Mouse (Mus musculus) CH12F3 (cell line): Measurements from ENCODE around the gene C1qtnf7.

Experiments
- in situ Hi-C: fragments of 300-500 bp; cut with MboI; formaldehyde crosslinking; loops from 2 replicates; pipeline ENCODE4 v1.14.3; 2020; ENCODE audit warnings: low sequenced_read_pairs

The C1qtnf7 gene

DNA sequence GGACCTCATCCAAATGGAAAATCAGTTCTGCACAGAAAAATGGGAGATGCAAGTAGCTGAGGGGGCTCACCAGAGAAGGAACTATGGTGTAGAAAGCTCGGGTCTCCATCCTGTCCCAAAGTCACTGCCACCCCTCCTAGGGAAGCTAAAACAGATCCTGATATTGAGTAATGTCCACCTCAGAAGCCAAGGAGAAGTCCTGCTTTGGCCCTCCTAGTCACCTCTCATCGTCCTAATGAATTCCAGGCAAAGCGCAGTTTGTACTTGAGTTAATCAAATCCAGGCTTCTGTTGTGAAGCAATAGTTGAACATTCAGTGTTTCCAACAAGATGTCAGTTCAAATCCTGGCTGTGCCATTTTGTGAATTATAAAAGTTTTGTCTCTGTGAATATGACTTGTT lies 87.2 kb downstream of the C1qtnf7 start:
- in situ Hi-C loops: no loop called here

DNA sequence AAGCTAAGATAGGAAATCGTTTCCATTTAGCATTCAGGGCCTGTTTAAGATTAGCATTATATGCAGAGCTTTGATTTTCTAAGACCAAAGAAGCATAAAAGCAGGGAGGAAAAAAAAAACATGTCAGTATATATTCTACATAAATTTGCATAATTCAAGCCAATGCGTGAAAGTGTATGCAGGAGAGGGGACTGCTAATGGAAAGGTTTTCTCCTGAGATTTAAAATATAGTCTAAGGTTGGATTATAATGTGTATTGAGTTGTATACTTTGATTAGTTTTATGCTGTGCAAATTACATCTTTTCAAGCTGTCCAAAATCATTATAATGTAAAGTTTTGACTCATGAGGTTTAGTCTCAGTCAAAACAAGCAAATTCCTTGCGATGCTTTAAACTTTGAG lies 88.2 kb downstream of the C1qtnf7 start:
- in situ Hi-C loops: no loop called here

DNA sequence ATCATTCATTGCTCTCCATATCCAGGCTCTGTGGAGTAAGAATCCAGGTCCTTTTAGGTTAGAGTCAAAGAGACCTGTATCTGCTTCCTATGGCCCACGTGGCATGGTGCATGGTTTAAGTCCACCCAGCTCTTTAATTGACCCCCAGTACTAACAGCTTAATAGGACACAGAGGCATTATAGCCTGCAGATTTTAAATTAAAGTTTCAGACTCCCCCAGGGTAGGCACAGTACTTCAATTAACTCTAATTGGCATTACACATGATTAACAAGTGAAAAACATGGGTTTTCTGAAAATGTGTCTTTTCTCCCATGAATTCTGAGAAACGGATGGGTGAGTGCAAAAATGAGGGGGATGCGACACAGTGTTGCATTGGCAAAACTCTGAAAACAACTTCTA lies 92.7 kb downstream of the C1qtnf7 start:
- in situ Hi-C loops: no loop called here

DNA sequence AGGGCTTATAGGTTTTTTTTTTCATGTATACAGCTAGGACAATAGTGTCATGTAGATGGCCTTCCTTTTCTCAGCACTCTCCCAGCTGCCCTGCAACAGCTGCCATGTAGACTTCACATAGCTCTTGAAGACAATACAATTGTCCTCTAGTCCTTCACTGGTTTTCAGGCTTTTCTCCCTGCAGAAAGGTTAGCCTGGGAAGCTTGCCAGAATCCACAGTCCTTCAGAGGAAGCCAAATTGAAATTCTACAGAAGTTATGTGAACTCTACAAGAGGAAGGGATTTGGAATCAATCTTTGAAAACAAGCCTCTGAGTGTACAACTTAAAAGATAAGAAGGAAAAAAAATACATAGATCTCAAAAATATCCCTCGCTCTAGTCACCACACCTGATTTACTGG lies 94.4 kb downstream of the C1qtnf7 start:
- in situ Hi-C loops: no loop called here

DNA sequence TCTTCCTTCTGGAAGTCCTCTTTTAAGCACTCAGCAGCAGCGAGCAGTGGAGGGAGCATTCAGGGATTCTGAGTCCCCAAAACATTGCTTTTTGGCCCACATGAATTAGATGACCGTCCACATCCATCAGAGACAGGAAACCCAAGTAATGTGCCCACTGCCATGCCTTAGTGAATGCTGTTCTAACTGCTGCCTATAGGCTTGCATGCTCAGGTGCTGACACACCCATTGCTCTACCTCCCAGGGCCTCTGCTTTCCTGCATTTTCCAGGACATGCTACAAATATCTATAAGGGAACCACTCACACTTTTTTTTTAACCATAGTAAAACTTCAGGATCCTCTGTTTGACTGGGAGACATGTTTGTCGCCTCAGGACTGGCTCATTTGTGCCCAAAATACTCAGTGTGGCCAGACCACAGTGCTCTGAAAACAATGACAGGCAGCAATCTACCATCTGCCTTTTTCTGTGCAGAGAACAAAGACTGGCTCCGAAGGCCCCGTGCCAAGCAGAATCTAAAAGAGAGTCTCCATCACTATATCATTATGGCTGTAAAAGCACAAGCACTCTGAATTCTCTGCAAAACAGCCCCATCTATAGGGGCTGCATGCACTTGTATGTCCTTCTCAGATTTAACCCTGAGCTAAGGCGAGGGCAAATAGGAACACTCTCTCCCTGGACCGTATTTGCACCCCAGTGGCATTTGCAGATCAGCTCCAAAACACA lies 106.4 kb downstream of the C1qtnf7 start:
- in situ Hi-C loops: no loop called here

DNA sequence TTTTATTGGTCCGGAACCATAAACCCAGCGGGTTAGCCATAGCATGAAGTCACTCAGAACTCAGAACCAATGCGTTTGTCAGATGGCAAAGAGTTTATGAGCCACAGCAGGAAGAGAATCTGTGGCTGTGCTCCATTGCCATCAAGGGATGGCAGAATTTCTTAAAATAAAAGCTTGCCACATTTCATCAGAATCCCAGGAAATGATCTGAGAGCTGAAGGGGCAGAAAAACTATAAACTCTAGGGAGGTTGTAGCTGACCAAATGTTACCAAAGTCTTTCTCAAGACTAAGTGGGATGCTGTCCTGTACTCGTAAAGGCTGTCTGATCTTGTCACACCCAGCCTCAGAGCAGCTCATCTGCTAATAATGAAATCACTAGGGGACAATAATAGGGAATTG lies 110.1 kb downstream of the C1qtnf7 start:
- in situ Hi-C loops: no loop called here

DNA sequence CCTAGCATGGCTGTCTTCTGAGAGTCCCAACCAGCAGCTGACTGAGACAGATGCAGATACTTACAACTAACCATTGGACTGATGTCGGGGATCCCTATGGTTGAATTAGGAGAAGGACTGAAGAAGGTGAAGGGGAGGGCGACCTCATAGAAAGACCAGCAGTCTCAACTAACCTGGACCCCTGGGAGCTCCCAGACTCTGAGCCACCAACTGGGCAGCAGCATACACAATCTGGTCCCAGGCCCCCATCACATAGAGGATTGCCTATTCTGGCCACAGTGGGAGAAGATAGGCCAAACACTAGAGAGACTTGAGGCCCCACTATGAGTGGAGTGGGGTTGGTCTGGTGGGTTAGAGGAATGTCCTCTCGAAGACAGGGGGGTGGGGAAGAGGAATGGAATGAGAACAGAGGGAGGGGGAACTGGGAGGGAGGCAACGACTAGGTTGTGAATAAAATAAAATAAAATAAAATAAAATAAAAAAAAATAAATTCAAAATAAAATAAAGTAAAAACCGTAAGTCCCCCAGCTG lies 118.8 kb downstream of the C1qtnf7 start:
- in situ Hi-C loops: no loop called here

DNA sequence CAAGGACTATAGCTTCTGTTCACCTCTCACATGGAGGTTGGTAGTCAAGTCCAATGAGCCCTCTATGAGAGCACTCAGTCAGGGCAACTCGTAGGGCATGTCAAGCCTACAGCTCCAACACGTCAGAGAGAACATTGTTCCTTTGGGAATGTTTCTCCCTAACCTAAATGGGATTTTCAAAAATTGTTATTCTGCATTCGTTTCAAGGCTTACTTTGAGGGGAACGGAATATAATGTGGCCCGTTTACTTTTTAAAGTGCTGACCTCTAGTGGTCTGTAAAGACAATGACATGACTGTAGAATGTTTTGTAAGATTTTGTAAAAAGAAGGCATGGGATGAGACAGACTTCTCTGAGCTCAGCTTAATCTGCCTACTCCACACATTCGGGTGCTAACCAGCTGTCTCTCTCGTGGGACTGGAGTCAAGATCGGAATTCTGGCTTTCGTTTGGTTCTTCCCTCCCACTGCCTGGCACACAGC lies 119.3 kb downstream of the C1qtnf7 start:
- in situ Hi-C loops: no loop called here

DNA sequence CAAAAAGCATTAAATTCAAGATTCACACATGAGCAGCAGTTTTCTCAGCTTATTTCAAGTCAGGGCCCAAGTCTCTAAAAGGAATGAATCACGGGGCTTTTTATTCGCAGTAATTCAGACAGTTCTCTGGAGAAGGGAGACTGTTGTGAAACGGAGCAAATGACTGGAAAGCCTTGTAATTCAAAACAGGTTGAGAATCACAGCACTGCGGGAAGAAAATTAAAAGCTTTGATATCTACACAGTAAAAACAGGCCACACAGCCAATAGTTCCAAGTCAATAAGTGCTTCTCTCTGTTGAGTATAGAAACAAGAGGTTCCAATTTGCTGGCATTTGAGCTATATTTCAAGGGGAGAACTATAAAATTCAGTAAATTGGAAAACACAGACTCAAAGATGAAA lies 129.7 kb downstream of the C1qtnf7 start:
- in situ Hi-C loops: no loop called here

DNA sequence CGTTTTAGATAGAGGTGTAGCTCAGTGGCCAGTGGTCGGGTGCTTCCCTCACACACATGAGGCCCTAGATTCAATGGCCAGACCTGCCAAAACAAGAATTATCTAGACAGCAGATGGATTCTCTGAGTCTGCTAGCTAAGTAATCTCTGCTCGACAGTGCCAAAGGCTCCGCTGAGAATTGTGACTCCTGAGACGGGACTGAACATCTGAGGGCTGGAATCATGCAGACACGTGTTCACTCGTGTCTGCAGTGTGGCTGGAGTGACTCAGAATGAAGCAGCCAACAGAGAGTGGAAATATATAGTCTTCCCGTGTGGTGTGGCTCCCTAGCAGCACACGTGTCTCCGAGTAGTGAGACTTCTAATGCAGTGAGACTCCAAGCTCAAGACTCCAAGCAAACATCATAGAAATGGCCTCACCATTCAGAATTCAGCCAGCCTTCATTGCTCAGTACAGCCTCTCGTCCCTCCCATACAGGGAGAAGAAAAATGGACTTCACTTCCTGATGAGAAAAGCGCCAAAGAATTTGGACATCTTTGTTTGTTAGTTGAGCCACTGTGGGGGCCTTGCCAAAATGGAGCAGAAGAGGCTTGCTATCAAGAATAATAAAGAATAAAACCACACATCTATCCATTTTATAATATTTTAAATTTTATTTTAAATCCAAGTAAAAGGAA lies 131.9 kb downstream of the C1qtnf7 start:
- in situ Hi-C loops: no loop called here

DNA sequence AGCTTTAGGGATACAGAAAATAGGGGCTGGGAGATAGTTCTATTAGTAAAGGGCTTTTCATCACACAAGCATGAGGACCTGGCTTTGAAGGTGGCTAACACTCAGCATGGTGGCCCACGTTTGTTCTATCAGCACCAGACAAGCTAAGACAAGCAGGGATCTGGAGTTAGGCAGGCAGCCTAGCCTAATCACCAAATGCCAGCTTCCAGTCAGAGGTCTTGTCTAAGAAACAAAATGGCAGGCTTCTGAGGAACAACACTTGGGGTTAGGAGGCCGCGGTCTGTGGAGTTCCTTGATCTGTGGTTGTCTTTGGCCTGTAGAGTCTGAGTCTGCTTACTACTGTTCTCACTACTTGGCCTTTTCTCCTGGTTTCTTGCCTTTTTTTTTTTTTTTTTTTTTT lies 146.2 kb downstream of the C1qtnf7 start:
- in situ Hi-C loops: no loop called here

DNA sequence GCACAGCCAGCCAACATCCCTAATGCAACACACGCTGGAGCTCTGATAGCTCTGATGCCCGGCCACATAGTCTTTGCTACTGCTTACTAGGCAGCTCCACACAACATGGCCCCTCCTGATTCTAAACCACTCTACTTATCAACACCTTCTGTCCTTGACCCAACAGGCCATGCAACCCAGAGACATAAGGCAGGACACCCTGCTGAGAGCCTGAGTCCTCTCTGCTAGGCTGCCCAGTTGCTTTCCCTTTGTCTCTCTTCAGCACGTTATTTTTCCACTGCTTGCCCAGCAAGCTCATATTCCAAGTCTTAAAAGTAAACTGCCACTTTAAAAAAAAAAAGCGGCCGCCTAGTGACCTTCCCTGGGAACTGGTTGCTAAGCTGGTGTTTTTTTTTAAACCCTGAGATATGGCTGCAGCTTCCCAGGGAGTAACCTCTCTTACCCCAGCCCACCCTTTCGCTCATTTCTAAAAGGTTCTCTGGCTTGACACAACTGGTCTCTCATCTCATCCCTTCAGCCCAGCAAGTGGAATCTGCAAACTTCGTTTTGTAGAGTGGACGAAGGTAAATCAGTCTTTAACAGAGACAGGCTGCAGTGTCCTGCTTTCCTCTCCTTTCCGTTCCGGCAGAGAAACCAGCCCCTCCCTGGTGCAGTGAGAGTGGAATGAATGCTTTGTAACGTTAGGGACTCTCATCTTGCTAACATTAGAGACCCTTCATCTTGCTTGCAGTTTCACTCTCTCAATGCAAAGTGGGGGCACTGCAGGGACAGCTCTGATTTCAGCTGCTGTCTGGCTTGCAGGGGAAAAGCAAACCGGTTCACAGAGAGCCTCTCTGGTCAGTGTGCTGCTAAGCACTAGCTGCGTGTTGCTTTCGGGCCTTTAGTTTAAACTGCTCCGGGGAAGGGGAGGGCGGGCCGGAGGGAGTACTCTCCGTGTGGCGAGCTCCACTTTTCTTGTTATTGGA lies 146.9 kb downstream of the C1qtnf7 start, which contains the start of gene Cc2d2a:
Cc2d2a (plus strand) TSS at position 350 of the 965 bp plus-strand sequence.
- in situ Hi-C loops: no loop called here

DNA sequence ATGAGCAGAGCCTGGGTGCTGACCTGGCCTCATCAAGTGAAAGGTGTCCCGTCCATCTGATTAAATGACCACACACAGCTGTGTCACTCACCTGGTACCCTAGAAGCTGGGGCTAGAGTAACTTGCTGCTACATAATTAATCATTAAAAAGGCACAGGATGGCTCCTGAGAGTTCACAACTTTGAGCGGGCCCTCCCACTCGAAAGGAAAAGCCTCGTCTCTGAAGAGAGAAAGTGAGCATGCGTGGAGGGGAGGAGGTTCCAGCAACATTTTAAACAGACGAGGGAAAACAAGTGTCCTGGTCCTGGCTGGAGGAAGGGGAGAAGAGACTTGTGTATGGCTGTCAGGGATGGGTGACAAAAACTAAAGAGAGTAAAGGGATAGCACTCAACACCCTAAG lies 148.2 kb downstream of the C1qtnf7 start:
- in situ Hi-C loops: no loop called here

DNA sequence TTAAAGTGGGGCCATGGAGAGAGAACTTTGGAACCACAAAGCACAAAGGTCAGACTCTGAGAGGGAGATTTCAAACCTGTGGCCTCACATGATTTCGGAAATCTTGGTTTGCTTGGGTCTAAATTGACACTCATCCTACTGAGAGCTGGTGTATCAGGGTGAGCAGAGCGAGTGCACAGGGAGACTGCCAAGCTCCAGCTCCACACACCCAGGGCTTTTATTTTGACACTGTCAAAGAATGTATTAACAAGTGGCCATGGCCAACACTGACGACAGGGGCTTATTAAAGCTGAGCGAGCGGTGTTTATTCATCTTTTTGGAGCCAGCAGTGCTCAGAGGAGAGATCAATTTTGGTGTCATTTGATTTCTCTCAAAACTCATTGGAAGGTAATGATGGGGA lies 149.8 kb downstream of the C1qtnf7 start:
- in situ Hi-C loops: no loop called here
